Mouse (Mus musculus): ENCODE measurements around the gene Daw1. TPM values are rescaled to one million over a fixed set of nuclear protein-coding genes. Genes with fewer than 3 reads are reported as not detected.
A peak's percentile ranks its signal among the peaks of the same experiment; 100 is the strongest.

The Daw1 gene
- not detected for total RNA-seq (2021)
- long read RNA-seq, experiment 1, result 0 reads
- long read RNA-seq, experiment 2, result 0 reads

DNA sequence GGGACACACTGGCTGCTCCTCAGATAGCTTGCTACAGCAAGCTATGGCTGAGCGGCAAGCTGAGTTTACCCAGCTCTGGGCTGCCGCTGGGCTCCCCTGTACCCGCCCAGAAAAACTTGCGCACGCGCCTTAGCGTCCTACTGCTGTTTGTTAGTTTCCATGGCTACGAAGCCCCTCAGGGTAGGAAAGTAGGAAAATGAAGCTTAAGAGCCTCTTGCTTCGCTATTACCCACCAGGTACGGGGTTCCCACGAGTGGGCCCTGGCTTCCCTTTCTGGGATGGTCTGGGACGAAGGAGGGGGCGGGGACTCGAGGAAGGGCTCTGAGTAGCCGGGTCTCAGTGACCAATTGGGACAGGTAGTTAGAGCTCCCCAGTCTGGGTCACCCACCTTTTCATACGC lies at the start of gene Daw1:
Daw1 (plus strand) TSS at position 150 of the 400 bp plus-strand sequence.
- DNase-seq (ENCODE audit: low spot score in 2 of 2), result peak; percentile 39 to 47

DNA sequence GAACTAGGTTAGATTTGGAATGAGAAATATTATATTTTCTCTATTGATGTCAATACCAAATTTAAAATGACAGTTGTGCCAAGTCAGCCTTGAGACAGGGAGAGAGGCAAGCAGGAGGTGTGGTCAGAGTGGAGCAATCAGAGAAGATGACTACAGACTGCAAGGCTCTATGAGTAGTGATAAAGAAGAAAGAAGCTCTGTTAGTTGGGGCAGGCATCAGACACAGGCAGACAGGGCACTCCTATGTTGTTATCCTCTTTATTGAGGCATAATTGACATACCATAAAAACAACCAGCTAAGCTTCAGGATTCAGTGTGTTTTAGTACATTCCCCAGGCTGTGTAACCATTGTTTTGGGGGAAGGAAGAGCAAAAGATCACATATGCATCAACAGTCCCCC lies 48.6 kb upstream of the Daw1 start:
- DNase-seq (ENCODE audit: low spot score in 2 of 2), result no peak

DNA sequence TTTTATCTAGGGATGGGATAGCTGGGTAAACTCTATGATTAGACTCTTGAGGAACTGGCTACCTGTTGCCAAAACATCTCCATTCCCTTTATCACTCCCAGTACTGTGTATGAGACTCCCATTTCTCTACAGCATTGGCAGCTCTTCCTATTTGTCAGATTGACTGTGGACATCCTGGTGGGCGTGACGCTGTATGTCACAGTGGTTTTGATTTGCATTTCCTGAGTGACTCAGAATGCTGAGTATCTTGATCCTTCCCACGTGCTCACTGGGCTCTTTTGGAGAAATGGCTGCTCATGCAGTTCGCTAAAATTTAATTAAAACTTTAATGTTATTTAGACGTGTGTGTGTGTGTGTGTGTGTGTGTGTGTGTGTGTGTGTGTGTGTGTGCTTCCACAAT lies 47.8 kb upstream of the Daw1 start:
- DNase-seq (ENCODE audit: low spot score in 2 of 2), result no peak

DNA sequence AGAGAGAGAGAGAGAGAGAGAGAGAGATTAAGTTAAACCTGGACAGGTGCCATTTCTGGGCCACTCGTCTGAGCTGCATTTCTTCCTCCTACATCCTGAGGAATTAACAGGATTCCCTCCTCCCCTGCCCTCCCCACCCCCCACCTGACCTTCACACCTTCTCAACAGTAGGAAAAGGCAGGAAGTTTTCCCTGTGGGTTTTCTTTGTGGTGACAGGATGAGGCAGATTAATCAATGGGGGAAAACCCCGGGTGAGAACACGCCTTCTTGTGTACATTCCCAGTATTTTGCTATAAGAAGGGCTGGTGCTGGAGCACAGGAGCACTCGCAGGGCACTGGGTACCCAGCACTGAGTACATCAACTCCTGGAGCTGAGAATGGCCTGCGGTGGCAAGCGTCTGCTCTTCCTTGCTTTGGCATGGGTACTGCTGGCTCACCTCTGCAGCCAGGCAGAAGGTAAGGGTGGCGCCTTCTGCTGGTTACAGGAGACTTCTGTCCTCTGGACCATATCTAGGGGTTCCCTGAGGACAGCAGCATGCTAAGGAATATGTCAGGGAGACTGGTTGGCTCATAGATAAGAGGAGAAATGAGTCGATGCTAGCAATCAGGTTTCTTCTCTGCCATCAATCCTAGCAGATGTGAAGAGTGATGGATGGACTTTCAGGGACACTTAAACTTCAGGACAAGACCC lies 43.0 kb upstream of the Daw1 start, which contains the start of gene Ccl20:
Ccl20 (plus strand) TSS at position 320 of the 691 bp plus-strand sequence.
- no peak for DNase-seq (ENCODE audit: low spot score in 2 of 2)

DNA sequence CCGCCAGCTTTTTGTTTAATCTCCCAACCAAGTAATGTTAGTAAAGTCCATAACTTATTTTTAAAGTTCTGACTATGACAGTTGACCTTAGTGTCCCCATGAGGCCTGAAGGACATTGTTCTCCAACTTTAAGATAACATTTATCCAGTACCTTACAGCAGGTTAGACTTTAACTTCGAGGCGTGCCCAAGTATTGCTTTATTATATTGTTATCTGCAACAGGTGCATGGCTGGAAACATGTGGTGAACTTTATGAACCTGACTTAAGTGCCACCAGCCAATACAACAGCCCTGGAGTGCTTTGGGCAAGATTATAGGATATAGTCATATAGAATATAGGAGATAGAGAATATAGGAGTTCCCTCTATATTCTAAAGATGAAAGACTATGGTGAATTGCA lies 42.3 kb upstream of the Daw1 start:
- DNase-seq (ENCODE audit: low spot score in 2 of 2), result no peak

DNA sequence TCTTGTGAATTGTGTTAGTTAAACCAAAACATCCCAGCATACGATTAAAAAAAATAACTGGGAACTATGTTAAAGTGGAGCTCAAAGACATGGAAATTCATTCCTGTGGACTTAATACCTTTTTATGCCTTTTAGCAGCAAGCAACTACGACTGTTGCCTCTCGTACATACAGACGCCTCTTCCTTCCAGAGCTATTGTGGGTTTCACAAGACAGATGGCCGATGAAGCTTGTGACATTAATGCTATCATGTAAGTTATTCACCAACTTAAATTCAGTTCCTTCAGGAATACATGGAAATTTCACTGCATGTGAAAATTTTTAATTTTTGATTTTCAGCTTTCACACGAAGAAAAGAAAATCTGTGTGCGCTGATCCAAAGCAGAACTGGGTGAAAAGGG lies 41.9 kb upstream of the Daw1 start:
- DNase-seq (ENCODE audit: low spot score in 2 of 2), result no peak

DNA sequence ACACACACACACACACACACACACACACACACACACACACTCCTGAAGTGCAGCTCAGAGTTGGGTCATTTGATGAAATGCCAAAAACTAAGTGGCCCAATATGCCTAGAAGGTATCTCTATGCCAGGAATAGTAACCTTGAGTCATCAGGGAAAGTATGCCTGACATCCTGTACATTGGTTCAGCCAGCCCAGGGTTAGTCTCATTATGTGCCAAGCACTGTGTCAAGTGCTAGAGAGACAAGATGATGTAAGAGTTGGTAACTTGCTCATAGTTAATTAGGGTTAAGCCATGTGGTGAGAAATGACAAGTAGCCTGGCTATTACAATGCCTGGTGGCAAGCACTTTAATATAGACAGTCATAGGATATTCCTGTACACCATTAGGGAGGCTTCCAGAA lies 39.6 kb upstream of the Daw1 start:
- no peak for DNase-seq (ENCODE audit: low spot score in 2 of 2)

DNA sequence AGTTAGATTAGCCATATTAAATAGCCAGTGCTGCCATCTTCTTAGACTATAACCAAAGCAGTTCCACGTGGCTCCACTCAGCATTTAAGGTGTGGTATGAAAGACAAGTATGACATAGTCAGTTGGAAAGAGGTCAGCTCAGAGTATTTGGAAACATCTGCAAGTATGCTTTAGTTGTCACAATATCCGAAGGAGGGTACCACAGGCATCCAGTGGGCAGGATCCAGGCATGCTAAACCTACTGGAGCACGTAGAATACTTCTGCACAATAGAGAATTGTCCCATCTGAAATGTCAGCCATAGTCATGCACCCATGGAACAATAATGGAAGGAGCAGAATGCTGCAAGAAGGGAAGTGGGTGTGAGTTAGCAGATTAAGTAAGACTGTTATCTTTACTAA lies 39.2 kb upstream of the Daw1 start:
- DNase-seq (ENCODE audit: low spot score in 2 of 2), result no peak

DNA sequence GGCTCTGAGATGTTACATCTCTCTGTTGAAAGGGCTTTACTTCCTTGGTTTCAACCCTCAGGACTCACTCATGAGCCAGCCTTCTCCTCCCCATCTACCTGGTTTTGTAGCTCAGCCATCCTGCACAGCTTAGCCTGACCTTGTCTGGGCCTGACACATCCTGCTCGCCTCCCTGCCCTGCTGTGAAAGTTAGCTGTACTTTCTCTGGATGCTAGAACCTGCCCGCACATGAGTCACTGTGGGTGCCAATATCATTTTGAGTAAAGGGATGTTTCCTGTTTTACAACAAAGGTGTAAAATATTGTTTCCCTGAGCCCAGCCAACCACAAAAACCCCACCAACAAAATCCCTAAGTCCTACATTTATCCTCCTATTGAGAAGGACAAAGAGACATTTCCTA lies 36.4 kb upstream of the Daw1 start:
- no peak for DNase-seq (ENCODE audit: low spot score in 2 of 2)

DNA sequence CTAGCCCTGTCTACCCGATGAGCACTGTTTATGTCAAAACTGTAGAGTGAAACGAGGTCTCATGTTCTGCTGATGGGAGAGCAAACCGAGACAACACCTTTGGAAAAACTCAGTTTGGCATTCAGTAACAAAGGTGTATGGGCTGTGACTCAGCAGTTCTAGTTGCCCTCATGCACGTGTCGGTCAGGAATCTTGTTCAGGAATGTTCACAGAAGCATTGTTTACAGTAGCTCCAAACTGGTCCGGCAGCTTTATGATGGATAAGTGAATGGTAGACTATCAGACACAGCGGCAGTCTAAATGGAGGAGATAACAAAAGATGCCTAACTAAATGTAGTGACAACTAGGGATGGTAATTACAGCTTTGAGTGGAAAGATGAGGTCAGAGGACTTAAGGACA lies 23.7 kb upstream of the Daw1 start:
- DNase-seq (ENCODE audit: low spot score in 2 of 2), result no peak

DNA sequence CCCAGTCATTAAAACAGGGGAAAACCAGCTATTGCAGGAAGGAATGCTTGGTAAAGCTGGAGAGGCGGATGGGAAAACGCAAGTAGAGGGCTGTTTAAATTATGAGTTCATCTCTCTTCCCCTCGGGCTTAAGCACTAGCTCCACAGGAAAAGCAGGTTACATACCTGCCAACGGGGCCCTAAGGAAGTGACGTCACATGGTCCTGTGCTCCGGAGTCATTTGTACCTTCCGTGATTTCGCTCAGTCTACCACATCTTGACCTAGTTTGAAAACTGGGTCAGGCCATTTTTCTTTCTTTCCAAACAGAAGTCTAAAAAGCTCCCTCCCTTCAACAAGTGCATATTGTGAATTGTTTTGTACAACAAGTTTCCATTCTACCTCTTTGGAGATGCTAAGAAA lies 21.7 kb upstream of the Daw1 start:
- no peak for DNase-seq (ENCODE audit: low spot score in 2 of 2)

DNA sequence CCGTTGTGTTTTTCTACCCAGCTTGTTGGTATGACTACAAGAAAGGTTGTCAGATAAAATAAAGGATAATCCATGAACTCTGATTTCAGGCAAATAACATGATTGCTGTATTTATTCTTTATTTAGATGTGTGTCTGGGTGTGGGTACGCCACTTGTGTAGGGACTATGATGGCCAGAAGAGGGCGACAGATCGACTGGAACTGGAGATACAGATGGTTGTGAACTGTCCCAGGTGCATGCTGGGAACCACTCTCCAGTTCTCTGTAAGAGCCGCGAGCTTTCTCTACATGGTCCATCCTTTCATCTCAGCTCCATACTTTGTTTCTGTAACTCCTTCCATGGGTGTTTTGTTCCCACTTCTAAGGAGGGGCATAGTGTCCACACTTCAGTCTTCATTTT lies 20.8 kb upstream of the Daw1 start:
- DNase-seq (ENCODE audit: low spot score in 2 of 2), result no peak

DNA sequence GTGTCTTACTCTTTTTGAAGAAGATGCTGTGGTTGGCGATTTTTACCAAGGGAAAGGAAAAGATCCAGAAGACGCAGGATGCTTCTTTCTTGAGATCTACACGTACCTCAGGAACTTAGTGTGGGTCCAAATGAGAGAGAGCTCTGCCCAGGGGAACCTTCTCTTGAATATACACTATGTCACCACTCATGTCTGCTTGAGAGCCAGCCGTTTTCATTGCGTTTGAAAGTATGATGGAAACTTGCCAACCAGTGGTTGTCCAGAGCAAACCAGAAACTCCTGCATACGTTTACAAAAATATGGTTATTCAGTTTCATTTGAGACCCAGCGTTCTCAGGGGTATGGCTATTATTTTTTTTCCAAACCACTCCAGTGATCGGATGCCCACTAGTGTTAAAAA lies 18.0 kb upstream of the Daw1 start:
- no peak for DNase-seq (ENCODE audit: low spot score in 2 of 2)

DNA sequence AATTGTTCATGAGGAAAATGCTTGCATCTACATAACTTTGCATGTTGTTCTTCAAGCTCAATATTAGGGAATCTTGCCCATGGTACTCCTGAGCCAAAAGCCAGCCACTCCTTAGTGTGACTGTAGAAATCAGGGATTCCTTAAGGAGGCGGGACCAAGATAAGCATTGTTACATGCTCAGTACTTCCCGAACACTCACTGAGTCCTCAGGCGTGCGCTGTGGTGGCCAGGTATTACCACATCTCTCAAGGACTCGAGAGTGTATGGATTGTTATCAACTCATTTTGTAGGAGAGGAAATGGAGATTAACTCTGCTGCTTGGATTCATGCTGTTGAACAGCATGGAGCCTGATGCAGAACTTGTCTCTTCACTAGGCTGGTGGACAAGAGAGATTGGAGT lies 17.5 kb upstream of the Daw1 start:
- no peak for DNase-seq (ENCODE audit: low spot score in 2 of 2)

DNA sequence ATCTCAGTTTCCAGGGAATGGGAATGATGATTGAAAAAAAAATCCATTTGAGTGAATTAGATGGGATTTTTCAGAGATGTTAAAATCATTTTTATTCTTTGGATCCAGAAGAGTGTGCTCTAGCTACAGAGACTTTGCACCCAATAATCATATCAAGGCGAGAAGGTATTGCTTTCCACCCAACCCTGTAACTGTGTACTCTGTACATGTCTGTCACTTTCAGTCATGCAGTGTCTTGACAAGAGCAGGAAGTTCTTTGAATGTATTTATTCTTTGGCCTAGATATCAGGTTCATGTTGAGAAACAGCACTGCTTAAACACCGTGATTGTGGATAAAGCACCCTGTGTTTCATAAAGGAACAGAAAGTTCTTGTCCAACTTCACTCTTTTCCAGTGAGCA lies 13.0 kb upstream of the Daw1 start:
- DNase-seq (ENCODE audit: low spot score in 2 of 2), result no peak

DNA sequence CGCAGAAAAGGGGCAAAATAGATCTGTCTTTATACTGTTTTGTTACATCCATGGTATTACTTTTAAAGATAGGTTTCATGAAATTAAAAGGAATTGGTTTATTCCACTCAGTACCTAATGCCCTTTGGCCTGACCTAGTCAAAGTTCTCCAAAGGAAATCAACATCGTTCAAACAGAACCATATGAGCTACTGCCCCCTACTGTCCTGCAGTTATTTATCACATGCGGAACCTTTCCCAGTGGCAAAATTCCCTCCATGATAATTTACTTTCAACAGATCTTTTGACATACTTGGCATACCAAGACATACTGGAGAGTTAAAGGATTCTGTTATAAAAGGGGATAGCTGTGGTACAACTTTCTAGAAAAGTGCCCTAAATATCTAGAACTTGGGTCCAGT lies 9.3 kb upstream of the Daw1 start:
- no peak for DNase-seq (ENCODE audit: low spot score in 2 of 2)

DNA sequence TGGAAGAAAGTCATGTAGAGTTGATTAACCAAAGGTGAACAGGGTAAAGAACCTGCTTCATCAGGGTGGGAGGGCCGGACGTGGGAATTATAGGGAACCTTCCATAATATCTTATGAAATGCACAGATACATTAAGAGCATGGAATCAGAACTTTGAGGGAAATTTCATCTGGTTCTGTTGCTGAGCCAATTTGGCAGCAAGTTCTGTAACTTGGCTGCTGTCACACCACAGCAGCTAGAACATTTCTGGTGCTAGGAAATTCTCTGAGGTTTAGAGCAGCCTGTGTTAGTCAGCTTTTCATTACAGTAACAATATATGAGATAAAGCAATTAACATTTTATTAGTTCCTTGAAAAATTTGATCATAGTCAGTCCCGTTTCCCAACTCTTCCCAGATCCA lies 6.6 kb upstream of the Daw1 start:
- DNase-seq (ENCODE audit: low spot score in 2 of 2), result no peak

DNA sequence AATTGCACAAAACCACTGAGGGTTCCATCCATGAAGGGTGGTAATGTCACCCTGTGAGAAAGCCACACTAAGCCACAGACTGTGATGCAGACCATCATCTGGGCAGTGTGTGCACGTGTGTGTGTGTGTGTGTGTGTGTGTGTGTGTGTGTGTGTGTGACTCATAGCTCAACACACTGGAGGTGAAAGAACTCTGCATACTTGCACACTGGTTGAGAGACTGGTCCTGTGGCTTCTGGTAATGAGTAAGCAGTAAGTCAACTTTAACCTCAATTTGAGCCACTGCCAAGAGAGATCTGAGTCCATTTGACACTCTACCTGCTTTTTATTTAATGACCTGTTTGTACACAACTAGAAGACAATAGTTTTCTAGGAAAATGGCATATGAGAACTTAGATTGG lies 2.7 kb upstream of the Daw1 start:
- DNase-seq (ENCODE audit: low spot score in 2 of 2), result no peak

DNA sequence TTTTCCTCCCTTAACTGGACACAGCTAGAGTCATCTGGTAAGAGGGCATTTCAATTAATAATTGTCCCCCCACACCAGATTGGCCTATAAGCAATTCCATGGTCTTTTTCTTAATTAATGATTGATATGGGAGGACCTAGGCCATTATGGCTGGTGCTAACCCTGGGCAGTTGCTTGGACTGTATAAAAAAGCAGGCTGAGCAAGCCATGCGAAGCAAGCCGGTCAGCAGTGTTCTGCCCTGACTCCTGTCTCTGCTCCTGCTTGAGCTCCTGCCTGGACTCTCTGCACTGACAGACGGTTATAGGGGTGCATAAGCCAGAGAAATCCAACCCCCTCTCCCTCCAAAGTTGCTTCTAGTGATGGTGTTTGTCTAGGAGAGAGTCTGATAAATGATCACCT lies 2.1 kb downstream of the Daw1 start:
- DNase-seq (ENCODE audit: low spot score in 2 of 2), result no peak

DNA sequence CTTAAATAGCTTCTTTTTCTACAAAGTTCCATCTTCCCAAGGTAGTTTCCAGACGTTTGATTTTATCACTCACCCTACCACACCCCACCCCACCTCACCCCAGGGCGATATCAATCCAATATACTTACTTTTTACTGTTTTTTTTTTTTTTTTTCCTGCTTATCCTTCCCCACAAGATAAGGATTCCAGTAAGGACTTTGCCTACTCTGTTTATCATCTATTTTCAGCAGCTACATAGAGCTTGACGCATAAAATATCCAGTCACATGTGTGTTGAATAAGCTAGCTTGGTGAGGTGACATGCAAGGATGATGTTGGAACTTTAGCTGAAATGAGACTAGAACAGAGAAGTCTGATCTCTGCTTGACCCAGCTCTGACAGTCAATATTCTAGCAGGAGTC lies 4.5 kb downstream of the Daw1 start:
- DNase-seq (ENCODE audit: low spot score in 2 of 2), result no peak

DNA sequence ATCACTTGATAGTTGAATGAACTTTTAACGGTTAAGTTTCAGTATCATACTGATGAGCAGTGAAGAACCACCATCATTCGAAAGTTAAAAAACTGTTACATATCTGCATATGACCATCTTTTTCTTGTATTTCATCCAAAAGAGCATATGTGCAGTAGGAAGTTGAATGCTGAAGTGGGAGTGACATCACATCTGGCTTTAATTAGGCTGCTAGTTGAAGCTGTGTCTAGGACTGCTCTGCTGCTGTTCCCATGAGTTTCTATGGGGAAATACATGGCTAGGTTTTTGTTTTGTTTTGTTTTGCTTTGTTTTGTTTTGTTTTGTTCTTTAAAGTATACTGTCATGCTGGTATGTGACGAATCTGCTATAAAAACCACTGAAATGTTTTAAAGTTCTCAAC lies 9.6 kb downstream of the Daw1 start:
- no peak for DNase-seq (ENCODE audit: low spot score in 2 of 2)

DNA sequence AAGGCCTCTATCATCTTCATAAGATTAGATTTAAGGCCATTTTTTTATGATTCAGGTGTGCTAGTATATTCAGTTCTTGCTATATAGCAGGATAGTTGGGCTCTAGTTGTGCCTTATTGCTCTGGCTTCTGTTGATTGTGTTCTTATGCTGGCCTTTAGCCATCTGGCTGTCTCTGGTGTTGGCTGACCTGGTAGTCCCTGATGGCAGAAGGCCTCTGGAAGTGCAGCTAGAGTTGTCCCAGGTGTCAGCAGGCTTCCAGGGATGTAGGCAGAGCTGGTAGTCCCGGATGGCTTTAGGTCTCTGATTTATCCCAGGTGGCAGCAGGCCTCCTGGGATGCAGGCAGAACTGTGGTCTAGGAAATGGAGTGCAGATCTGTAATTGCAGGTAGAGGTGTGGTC lies 16.4 kb downstream of the Daw1 start:
- DNase-seq (ENCODE audit: low spot score in 2 of 2), result no peak

DNA sequence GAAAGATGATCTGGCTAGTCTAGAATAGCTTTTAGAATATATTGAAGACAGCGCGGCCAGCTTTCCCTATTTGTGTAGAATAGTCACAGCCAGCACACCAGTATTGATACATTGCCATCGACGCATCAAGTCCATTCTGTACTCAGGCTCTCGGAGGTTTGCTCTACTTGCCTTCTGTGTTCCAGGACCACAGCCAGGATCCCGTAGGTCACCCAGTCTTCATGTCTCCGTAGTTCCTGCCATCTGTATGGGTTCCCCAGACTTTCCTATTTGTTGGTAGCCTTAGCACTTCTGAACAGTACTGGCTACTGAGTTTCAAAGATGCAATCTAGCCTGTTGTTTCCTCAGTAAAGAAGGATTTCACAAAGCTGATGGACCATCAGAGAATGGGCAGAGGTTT lies 20.0 kb downstream of the Daw1 start:
- no peak for DNase-seq (ENCODE audit: low spot score in 2 of 2)

DNA sequence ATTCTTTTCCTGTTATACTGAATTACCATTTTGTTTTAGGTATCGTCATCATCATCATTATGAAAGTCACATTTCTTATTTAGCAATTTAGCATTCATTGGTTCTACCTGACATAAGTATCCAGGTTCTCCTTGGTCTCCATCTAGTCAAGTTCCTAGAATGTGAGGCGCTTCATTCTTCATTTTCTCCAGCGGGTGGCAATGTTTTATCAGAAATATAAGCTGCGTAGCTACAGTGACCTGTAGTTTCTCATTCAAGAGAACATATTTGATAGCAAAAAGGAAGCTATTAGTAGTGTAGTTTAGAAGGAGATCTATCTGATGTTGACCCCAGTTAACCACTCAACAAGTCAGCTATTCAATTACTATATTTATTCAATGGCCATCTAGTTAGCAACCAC lies 21.9 kb downstream of the Daw1 start:
- no peak for DNase-seq (ENCODE audit: low spot score in 2 of 2)
